Mouse (Mus musculus) 3T3-L1 (cell line): ENCODE measurements around the gene Ldlrad1.
A peak's percentile ranks its signal among the peaks of the same experiment; 100 is the strongest.

Experiments
- DNase-seq: peaks from one replicate; pipeline ENCODE4 v3.0.0-alpha.2; 2015; ENCODE audit warnings: low read depth, low spot score

The Ldlrad1 gene

DNA sequence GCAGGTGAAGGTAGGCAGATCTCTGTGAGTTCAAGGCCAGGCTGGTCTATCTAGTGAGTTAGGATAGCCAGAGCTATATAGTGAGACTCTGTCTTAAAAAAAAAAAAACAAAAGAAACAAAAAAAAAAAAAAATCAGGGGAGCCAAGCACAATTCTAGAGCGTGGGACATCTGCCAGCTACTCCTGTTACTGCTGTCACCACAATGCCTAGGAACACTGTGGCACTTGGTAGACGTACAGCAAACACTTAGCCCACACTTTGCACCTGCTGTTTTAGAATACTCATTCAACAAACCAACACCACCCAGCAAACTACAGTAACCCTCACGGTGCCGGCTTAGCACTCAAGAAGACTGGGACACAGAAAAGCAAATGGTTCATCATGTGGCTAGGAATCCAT, 2.5 kb downstream of the Ldlrad1 start:
- DNase-seq, result no peak

DNA sequence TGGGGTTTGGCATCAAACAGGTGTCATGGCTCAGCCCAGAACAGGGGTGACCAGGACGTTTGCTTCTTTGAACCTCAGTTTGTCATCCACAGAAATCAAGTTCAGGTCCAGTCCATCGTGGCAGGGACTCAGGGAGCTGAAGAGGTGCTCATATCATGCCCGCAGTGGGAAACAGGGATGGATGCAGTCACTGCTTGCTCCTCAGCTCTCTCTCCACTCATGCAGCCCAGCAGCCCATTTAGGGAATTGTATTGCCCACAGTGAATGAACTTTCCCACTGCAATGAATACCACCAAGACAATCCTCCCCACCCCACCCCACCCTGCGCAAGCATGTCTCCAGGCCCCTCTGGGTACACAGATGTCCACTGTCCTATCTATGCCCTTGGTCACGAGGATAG, 3.0 kb downstream of the Ldlrad1 start:
- no peak for DNase-seq

DNA sequence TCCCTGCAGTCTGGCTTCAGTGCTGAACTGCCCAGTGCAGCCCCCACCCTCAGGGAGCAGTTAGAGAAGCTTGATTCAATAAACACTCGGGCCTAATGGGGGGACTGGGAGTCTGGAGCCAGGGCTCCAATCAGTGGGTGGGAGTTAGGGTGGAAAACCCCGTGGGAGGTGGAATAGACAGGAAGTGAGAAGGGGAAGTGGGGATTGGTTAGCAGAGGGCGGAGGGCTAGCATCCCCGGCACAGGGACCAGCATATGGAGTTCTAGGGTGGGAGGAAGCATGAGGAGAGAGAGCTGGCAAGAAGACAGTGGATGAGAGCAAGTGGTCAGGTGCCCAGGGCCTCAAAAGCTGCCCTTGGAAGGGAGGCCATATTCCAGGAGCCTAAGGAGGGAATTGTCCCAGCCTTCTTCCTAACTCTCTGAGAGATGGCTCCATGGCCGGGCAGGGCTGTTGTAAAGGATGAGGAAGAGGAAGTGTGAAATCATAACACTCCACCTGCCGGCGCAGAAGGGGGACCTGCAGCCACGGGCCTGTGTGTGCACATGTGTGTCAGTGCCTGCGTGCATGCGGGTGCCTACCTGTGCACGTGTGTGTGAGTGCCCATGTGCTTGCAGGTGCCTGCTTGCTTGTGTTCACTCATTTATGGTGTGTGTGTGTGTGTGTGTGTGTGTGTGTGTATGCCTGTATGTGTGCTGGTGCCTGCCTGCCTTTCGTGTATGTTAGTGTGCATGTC, 4.5 kb downstream of the Ldlrad1 start:
- no peak for DNase-seq

DNA sequence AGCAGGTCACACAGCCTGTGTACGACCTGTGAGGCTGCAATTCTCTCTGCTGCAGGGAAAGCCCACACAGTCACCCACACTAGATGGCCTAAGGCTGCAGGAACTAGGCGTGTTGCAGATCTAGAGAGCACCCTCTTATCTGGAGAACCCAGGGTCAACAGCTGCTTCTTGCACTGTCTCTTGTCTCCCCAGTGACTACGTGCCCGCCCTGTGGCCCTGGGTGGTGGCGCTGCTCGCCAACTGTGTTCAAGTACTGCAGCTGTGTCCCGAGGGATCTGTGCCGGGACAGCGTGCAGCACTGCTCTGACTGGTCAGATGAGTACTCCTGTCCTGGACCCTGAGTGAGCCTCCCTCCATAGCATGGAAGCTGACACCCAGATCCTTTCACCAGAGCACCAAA, 8.6 kb downstream of the Ldlrad1 start:
- DNase-seq, result no peak

DNA sequence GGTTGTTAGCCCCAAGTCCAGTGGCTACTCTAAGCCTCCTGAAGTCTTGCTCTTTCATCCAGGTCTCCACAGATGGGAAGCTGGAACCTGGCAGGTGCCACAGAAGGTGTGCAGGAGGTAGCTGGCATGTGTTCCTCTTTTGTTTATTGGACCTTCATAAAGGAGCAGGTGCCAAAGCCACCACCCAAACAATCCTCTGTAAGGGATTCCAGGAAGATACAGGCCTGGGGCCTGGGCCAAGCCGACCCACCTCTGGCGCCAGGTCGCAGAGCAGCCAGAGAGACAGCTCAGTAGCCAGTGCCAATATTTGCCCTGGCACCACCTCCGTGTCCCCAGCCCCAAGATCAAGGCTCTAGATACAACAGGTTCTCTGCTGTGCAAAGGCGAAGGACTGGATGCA, 12.5 kb downstream of the Ldlrad1 start:
- DNase-seq, result no peak

DNA sequence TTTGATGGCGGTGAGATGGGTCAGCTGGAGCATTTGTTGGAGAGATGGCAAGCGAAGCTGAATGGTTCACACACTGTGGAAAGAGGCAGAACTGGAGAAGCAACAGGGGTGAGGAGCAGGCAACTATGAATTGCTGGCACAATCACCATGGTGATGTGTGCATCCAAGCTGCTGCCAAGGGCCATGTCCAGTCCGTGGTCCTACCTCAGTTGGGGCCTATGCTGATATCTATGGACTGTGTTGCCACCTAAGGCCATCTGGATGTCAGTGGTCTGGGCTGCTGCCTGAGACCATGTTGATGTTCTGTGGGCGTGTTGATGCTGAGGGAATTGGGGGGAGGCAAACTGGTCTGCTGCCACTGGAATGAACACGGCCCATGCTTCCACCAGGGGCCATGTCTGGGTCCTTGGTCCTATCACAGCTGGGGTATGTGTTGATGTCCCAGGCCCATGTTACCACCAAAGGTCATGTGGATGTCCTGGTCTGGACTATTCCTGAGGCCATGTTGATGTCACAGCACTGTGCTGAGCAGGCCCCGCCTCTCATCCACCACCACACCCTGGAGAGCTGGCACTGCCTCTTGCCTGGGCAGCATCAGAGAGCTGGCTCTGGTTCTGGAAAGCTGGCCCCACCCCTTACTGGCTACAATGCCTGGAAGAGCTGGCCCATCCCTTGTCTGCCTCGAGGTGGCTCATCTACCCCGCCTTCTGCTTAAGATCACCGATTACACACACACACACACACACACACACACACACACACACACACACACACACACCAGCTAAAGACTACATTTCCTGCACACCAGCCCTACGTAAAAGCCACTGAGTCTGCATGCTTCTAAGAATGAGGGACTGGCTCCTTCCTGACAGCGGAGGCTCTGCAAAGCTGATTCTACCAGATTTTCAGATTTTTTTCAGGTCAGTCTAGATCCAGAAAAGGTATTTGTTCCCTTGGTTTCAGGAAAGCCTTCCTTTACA, 14.5 kb downstream of the Ldlrad1 start:
- peak; percentile 86 for DNase-seq

DNA sequence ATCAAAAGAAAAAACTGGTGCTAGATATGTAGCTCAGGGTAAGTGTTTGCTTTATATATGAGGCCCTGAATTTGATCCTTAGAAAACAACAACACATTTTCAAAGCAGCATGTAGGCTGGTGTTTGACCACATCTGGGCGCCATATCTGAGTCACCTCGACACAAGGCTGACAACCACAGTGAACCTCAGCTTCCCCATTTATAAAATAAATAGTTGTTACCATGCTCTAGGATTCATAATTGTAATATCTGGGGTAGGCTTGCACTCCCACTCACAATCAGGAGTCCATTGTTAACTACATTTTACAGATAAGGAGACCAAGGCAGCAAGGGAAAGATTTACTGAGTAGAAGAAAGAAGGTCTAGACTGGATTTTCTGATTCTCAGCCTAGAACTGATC, 17.3 kb downstream of the Ldlrad1 start:
- DNase-seq, result peak; percentile 26

DNA sequence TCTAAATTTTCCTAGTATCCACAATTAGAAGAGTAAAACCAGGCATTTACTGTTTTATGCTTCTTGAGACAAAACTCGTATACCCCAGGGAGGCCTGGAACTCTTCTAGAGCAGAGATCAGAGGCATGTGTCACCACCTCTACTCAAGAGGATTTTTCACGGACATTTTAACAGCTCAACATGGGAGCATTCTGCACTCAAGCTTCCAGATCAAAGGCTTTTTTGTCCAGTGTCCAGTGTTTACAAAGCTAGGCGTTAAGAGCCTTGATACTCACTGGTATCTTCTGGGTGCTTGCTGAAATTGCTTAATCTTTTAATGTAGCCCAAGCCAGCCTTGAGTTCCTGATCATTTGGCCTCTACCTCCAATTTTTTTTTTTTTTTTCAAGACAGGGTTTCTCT, 23.2 kb downstream of the Ldlrad1 start:
- peak; percentile 66 for DNase-seq

DNA sequence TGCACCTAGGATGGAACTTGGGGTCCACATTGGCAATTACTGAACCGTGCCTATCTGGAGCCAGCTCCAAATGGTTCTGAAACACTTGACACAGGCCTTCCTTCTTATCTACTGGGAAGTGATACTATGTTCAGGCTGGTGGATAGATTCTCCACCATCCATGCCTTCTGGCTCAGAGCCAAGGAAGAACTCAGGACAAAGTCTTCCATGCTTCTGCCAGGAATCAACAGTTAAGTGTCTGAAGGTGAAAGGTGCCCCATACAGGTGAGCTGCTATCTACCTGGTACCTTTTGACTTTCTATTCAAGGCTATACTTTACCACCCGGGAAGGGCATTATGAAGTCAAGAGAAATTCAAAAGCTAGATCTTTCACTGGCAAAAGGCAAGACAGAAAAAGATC, 29.3 kb downstream of the Ldlrad1 start:
- no peak for DNase-seq

DNA sequence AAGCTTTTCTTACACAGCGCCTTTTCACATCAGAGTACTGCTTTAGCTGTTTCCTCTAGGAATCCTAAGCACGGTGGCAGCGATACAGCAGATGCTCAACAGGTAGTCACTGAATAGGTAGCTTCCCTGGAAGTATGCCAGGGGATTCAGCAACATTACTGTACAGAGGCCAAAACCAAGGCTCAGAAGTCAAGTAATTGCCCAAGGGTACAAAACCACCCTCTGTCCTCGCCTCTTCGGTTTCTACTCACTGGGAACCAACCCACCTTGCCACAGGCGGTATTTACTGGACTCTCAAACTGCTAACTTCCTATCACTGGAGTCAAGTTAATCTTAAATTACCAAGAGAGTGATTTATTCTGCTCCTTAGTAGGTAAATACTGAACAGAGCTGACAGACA, 31.2 kb downstream of the Ldlrad1 start:
- DNase-seq, result no peak

DNA sequence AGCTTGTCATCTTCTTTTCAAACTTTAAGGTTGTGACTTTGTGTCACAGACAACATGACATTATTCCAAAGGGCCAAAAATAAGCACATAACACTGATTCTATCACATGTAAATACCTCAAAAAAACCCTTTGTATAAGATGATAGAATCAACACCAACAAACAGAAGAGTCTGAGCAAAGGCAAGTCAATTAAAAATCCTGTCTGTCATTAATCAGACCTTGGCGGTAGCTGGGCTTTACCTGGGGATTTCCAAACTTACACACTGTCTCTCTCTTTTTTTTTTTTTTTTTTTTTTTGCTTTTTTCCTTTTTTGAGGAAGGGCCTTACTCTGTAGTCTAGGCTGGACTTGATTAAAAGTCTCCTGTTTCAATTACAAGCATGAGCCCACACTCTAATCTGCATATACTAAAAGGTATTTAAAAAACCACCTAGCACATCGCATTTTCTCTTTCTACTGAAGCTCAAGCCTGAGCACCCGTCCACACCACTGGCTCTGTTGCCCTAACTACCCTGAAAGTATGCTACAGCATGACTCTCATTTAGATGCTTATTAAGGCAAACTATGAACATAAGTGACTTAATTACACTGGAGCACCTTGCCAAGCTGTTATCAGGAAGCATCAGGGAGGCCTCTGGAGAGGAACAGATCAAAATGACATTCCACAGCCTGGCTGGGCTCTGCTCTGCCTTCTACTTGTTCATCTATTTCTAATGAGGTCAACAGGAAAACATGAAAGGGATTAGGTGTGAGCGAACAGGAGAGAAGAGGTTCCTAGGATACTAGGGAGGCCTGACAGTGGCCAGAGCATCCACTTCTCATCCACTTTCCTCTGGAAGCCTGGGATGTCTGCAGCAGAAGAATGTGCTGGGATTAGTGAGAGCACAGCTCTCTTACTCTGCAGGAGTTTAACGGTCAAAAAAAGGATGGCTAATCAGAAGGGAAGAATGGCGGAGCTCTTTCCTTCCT, 34.7 kb downstream of the Ldlrad1 start:
- no peak for DNase-seq

DNA sequence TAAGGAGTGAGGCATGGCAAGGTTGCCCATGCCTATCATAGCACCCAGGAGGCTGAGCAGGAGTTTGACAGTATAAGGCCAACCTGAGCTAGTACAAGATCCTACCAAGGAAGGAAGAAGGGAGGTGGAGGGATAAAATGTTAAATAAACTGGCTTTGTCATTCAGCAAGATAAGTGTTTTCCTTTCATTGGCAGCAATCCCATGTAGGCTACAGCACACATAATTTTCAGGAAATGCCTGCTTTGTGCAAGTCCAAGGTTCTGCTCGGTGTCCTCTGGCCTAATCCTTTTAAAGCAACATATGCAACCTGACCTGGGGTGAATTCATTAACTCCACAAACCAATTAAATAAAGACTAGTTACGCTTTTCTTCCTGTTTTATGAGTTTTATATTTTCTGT, 36.4 kb downstream of the Ldlrad1 start:
- DNase-seq, result peak; percentile 35

DNA sequence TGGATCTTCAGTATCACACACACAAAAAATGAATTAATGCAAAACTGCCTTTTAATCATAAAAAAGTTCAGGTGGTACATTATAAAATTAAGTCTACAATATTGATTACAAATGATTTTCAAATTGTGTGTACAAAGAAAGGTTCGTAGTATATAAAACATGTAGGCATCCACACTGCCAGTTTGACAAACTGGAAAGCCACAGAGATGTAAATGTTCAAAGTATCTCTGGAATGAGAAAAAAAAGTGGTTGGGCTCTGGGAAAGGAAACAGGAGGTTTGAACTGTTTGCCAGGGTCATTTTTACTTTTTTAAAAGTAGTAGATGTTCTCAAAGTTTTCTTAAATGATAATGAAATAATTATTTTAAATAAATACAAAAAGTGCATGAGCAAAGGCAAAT, 37.1 kb downstream of the Ldlrad1 start:
- peak; percentile 70 for DNase-seq

DNA sequence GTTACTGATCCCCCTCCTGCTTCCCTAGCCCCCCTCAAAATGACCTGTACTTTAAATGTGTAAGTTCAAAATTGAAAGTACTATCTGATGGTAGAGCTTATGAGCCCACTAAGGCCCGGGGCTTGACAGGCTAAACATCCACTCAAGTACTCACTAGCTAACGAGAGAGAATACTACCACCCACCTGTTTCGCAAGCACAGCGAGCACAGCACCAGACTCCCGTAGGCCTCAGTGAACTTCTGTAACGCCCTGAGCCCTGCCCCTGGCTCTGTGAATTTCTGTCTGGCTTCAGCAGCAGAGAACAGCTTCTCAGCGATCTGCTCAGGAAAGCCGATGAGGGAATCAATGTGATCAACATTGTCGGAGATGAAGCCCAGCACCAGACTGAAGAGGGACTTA, 38.1 kb downstream of the Ldlrad1 start:
- DNase-seq, result no peak

DNA sequence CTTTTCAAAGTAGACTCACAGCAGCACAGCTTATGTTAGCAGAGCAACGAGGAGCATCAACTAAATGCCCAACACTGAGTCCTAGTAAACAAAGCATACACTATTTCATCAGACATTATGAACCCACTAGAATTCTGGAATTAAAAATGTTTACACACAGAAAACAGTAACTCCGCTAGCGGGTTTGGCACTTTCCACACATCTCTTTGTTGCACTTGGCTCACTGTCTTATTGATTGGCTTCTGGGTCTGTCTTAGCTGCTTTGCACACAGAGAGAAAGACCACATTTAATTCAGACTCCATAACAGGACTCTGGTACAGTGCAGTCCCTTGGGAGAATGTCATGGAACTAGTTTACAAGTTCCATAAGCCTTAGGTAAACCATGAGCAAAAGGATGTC, 39.1 kb downstream of the Ldlrad1 start:
- no peak for DNase-seq

DNA sequence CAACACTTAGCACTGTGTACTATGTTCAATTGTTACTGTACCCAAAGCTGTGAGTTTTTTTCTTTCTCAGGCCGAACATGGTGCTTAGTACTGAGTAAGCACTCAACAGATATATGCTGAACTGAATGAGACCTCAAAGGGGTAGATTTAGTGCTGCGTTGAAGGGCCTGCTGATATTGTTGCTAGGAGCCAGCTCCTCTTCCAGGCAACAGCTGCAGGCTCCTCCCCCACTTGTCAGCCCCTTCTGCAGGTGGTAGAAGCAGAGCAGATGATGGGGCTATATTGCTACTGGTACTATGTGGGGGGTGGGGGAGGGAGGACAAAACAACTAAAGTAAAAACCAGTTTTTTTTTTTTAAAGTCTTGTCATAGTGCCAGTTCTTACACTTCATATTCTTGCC, 40.5 kb downstream of the Ldlrad1 start:
- no peak for DNase-seq

DNA sequence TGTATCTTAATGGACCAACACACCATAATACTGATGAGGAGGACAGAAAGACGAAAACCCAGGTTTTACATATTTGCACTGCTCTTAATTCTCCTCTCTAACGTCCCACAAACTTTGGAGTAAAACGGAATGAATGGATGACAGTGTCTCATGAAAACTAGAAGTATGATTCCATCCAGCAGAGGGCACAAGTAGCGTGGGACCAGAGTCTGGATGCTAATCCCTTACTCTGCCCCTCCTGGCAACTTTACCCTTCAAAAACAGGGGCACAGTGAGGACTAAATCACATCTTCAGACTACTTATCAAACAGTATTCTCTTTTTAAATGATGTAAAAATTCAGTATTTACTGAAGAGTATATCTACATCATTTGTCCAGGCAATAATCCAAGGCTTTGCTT, 41.5 kb downstream of the Ldlrad1 start:
- peak; percentile 83 for DNase-seq

DNA sequence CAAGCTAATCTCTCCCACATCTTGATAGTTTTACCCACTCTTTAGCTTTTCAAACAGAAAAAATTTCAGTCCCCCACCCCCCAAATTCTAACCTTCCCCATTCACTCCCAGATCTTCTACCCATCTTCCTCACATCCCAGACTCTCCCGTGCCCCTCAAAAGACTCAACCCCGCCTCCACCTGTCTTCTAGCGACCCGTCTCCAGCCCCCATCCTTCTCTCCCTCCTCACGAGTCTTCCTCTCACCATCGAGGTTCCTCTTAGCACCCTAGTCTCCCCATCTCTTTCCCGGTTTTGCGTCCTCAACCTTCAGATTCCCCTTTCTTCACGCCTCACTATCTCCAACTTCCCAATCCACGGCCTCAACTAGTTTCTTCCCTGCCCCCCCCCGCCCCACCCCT, 43.5 kb downstream of the Ldlrad1 start:
- peak; percentile 19 for DNase-seq

DNA sequence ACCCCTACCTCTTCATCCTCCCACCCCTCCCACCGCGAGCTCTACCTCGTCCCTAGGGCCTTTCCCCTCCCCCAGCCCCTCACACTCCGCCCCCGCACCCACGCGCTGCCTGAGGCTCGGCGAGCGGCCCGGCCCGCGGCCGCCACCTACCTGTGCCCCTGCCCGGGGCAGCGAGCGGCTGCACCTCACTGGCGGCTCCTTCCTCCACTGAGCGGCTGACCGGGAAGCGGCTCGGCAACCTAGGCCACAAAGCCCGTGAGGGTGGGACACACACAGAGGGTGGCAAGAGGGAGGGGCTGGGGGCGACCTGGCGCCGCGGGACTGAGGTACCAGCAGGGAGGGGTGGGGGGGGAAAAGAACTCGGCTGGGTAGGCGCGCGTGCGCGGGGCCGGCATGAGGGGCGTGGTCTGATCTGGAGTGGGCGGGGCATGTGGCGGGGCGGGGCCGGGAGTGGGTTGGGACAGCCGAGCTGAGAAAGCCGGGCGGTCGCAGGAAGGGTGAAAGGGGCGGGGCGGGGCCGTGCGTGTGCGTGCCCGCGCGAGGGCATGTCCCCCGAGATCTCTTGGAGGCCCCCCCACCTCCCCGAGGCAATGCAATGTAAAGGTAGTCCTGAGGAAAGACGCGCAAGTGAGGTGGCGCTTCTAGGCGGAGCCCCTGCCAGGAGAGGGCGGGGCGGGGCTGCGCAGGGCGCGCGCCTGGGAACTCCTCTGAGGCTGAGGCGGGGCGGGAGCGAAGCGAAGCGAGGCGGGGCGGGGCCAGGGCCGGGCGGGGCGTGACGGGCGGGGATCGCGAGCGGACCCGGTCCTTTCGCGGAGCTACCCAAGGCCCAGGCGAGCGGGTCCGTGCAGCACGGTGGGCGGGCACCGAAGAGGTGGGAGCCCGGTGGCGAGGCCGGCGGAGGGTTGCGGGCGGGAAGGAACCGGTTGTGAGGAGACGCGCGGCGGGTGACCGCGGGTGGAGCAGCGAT, 44.4 kb downstream of the Ldlrad1 start, which contains the start of the genes Lrrc42 and Hspb11:
Gene Lrrc42, minus strand, starts transcription at position 408 of the 967 bp plus-strand sequence.
Gene Hspb11, plus strand, starts transcription at position 469 of the 967 bp plus-strand sequence.
- peak; percentile 96 for DNase-seq

DNA sequence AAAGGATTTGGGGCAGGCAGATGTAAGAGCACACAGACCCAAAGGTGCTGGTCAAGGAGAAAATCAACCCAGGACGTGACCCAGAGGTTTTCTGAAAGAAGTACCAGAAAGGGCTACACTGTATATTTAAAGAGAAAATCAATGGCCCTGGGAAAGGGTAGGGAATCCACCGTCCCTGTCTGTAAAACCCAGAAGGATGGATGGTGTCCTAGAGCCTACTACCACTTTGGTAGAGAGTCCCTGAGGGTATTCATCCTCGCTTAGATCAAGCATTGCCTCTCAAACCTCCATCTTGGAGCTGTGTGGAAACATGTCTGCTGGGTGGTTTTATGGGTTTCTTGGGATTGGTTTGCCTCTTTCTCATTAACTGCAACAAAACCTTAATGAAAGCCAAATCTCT, 45.4 kb downstream of the Ldlrad1 start:
- peak; percentile 39 for DNase-seq
